Mouse (Mus musculus): ENCODE measurements around the gene Dusp7. TPM values are rescaled to one million over a fixed set of nuclear protein-coding genes. Genes with fewer than 3 reads are reported as not detected.

Dusp7 gene
- polyA plus RNA-seq, 1 experiment from 2014 or later = 11.3 TPM

DNA sequence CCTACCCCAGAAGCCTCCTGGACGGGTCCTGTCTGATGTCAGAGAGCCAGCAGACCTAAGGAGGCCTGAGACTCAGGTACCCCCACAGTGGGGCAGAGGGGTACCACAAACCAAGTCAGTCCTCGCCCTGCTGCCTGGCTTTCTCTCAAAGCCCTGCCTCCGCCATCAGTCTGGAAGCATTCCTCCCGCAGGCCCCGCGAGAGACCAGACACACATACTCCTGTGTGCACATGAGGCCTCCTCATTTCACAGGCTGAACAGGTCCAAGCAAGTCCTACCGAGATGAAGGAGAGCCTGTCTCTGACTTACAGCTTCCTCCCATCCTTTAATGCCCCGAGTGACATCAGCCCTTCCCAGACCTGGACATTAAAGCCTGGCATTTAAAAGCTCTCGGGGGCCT lies 10.3 kb downstream of the Dusp7 start:
- no peak for DNase-seq (ENCODE audit: low spot score)

DNA sequence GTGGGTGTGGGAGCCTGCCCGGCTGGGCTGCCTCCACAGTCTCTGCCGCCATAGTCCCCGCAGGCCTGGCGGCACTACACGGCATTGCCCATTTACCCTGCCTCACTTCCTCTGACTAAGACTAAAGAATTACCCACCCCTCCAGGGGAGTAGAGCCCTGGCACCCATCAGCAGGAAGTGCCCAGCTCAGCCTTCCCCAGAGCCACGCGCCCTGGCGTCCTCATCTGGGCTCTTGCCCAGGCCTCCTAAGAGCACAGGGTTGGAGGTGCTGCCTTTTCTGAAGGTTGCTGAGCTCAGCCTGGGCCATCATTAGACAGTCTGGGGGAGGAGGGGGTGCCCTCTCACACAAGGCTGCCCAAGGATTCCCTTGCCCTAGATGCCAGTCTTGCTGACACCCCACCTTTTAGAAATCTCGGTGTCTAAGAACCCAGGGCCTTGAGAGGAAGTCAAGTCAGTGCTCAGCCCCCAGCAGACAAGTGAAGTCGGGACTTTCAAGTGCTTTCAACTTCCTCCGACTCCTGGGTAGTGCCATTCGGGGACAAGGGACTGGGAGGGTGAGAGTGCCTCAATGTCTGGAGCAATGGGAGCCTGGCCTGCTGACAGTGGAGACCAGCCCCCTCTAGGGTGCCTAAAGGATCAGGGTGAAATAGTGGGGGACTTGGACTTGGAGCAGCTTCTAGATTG lies 17.9 kb downstream of the Dusp7 start:
- no peak for DNase-seq (ENCODE audit: low spot score)

DNA sequence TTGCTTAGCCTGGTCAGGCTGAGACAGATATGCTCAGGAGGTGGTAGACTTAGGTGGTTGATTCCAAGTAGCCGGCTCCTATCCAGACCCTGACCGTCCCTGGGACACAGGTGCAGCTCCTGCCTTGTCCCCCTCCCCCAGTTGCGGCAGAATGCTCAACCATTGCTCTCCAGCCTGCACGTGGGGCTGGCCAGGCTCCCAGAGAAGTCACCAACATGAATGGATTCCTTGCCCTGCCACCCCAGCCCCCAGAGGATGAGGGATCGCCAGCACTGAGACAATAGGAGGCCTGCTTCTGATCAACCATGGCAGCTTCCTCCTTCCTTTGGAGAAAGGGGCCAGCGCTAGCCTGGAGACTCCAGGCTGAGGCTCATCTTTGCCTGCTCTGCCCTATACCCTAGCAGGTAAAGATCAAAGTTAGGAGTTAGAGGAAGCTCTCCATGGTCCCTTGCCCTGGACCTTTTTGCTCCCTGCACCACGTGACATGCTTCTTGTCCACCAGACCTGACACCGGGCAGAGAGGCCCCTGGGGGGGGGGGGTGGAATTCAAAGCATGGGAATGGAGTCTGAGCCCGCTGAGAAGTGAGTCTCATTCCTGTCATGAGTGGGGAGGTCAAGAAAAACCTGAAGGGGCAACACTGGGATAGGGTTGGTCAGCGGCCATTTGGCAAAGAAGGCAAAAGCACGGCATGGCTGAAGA lies 24.5 kb downstream of the Dusp7 start:
- DNase-seq (ENCODE audit: low spot score) = no peak

DNA sequence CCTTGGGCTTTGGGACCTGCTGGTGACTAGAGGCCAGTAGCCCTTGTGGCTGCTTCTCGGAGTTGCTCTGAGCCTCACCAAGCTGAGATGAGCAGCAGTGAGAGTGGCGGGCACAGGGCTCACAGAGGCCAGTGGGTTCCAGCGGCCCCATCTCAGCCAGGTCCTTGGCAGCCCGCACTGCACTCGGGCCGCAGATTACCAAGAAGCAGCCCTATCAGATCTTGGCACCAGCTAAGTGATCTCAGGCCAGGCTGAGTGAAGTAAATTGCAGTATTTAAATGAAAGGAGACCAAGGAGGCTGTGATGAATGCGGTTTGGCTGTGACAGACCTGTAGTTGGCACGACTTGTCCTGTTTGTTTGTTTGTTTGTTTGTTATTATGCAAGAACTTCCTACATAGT lies 25.1 kb downstream of the Dusp7 start:
- no peak for DNase-seq (ENCODE audit: low spot score)

DNA sequence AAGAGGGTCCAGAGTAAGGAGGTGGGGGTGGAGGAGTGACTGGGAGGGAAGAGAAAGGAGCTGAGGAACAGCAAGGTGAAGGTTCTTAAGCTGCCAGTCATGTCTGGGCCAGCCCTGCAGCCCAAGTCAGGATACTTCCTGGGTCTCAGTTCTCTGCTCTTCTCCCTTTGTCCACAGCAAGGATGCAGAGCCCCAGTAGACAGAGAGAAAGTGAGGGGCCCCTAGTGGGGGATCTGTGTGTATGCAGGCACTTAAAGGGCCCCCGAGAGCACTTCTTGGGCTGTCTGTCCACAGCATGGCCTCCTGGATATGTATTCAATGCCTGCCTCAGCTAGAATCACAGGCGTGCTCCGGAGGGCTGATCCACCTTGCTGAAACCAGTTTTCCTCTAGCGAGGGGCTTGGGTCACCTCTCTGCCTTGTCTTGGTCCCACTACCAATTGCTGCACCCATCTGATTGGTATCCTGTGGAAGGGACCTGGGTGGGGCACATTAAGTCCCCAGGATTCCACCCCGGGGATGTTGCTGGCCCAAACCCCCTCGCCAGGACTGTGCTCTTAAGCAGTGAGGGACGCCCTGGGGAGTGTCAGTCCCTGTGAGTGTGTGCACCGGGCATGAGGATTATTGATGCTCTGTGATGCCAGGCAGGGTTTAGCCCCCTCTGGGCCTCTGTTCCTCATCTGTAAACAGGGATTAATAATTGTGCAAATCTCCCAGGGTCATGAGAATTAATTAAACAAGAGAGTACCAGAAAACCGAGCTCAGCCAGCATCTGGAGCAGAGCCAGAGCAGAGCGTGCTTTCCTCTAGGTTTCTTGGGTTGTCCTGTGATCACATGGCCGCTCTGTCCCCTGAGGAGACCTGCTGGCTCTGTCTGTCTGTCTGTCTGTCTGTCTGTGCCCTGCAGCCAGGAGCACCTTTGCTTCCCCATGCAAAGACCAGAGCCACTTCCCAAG lies 26.5 kb downstream of the Dusp7 start:
- DNase-seq (ENCODE audit: low spot score) = peak; percentile 73

DNA sequence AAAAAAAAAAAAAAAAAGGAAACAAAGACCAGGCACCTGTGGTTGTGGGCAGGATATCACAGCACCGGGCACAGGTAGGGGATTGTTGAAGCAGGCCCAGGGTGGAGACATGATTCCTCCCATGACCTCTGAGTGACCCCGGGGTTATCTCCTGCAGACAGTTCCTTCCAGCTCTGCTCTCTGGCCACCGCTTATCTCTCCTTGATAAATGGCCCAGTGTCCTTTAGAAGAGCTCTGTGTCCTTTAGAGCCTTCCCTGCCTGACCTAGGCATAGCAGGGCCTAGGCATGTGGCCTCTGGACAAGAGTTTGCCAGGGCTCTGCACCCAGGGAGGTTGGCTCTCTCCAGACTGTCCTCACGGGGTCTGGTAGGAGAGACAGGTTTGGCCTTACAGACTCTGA lies 29.3 kb downstream of the Dusp7 start:
- DNase-seq (ENCODE audit: low spot score) = no peak

DNA sequence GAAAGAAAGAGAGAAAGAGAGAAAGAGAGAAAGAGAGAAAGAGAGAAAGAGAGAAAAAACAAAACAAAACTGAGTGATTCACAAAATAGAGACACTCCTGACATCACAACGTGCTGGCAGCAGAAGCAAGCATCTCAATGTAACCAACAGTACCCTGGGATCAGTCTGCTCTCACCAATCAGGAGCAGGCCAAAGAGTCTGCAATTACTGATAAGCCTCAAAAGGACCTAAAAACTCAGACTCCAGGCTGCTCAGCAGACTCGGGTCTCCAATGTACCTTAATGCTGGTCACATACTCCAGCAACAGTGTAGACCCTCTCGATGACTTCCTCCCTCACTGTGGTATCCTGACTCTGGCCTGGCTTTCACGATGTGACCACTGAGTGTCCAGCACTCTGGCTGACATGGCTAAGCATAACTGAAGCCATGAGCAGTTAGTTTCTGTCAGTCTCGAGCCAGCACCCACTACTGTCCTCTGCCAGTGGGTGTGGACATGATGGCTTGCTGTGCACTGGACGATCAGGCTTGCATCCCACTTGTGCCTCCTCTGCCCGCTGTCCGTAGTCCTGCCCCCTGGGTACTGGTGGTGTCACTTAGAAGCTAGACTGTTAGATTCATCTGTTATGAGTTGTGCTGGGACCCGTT lies 30.4 kb downstream of the Dusp7 start:
- DNase-seq (ENCODE audit: low spot score) = no peak

DNA sequence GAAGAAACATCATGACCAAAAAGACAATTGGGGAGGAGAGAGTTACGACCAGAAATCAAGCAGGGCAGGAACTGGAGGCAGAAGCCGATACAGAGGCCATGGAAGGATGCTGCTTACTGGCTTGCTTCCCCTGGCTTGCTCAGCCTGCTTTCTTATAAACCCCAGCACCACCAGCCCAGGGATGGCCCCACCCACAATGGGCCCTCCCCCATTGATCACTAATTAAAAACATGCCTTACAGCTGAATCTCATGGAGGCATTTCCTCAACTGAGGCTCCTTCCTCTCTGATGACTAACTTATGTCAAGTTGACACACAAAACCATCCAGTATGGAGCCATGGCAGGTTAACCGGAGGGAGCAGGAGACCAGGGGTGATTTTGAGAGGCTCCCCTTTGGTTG lies 31.4 kb downstream of the Dusp7 start:
- no peak for DNase-seq (ENCODE audit: low spot score)

DNA sequence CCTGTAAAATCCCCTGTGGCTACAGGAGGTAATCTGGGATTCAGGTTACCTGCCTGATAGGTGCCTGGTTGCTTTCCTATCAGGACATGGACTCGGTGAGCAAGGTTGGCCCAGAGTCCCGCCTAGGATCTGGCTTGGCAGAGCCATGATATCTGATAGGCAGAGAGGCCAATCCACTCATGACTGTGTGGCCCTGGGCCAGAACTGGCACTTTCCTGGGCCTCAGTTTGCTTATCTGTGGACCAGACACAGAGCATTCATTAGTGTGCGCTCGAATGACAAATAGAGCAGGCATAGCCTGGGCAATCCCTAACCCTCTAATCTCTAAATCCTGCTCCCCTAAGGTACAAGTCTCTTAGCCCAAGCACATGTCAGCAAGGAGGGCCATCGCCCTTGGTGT lies 33.7 kb downstream of the Dusp7 start:
- DNase-seq (ENCODE audit: low spot score) = no peak

DNA sequence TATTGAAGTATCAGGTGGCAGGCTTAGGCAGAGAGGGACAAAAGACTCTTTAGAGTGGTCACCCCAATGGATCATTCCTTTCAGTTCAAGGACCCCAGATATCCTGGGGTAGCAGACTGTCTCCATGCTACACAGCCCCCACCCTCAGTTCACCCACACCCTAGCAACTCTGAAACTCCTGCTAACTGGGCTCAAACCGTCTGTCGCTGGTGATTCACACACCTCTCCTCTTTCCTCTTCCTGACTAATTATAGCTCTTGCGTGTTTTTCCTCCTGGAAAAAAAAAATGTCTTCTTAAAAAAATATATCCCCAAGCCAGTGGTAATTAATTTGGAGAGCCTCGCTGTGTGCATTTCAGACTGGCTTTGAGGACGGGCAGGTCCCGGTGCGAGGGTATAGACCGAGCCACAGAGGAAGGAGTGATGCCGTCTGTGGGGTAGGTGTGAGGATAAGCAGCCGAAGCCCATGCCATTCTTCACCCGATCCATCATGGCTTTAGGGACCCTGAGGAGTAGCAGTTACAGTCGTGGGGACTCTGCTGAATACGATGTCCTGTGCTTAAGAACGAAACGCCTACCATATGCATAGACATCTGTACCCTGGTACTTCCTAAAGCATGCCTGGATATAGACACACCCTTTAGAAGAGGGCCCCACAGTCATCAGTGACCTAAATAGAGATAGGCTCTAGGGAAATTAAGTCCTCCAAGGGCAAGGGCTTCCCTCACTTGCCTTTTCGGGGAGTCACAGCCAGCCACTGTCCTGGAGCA lies 34.4 kb downstream of the Dusp7 start:
- no peak for DNase-seq (ENCODE audit: low spot score)

DNA sequence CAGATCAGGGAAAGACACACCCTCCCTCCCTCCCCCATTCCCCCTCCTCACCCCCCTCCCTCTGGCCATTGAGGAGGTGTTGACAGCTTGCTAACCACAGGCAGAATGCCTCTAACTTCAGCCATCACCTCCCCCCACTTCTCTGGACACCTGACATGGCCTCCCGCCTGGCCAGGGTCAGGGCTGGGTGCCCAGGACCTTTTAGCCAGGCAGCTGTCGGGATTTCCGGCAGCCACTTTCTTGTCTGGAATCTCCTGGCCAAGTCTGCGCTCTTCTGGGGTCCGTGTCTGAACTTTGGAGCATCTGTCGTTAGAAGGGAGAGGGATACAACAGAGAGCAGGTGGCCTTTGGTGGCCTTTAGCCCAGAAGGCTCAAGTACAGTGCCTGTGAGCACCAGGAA lies 36.8 kb downstream of the Dusp7 start:
- DNase-seq (ENCODE audit: low spot score) = no peak

DNA sequence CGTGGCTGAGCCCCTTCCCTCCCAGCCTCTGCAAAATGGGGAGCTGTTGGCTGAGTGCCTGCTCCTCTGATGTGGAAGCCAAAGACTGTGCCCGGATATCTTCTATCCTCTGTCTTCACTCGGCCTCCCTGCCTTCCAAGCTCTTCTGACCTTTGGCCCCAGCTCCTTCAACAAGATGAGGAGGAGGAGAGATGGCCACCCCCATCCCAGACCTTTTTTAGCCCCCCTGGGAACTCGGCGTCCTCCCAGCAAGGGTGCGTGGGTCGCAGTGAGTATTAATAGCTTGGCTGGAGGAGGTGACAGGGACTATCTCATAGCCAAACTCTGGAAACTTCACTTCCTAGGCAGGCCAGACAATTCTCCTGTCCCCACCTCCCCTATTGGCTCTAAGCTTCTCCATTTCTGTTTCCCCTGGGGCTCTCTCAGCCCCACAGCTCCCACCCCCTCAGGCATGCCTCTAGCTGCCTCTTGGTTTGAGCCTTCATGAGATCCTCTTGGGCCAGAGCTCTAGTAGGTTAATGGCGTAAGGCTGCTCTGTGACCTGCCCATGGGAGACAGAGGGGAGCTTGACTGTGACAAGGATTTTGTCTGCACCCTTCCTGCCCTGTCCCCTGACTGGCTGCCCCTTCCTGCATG lies 38.1 kb downstream of the Dusp7 start:
- no peak for DNase-seq (ENCODE audit: low spot score)

DNA sequence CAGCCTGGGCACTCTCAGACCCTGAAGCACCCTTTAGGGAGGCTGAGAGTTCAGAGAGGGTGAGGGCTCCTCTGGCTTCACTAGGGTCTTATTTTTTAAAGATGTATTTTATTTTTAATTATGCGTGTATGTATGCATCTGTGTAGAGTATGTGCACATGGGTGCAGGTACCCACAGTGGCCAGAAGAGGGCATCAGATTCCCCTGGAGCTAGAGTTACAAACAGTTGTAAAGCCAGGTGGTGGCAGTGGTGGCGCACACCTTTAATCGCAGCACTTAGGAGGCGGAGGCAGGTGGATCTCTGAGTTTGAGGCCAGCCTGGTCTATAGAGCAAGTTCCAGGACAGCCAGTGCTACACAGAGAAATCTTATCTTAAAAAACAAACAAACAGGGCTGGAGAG lies 40.7 kb downstream of the Dusp7 start:
- DNase-seq (ENCODE audit: low spot score) = no peak

DNA sequence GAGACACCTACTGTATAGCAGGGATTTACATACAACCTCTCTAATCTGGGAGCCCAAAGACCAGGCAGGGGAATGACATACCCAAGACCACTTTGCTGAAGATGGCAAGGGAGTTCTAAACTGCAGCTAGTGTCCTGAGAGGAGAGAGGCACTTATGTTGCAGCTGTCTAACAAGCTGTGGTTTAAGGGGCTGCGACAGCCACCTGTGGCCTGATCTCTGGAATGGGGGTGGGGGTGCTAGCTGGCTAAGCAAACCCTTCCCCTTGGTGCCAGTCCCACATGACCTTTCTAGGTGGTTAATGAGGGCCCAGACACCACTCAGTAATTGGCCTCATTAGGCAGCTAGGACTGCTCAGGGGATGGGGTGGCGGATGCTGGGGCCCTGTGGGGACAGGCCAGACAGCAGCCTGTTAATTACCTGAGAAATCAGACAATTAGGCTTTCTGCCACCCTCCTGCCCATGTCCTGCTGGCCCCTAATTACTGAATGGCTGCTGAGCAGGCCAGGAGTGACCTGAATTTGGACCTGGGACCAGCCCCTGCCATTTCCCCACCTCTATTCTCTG lies 41.7 kb downstream of the Dusp7 start:
- no peak for DNase-seq (ENCODE audit: low spot score)

DNA sequence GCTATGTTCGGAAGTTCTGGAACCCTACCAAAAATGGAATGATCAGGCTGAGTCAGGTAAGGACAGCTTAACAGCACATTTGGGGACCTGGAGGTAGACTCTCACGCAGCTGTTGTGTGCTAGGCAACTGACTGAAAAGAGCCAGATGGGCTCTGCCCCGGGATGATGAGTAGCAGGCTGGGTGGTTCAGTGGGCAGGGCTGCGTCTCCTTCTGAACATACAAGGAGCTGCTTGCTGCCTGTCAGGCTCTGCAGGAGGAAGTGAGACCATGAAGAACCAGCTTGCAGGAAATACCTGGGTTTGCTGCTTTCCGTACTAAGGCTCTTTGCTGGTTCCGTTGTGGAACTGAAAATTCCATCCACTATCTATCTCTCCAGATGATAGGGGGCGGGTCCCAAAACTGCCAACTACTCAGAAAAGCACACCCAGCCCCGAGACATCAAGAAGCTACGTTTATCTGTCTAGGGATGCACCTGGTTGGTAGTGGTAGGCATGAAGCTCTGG lies 42.7 kb downstream of the Dusp7 start:
- DNase-seq (ENCODE audit: low spot score) = no peak

DNA sequence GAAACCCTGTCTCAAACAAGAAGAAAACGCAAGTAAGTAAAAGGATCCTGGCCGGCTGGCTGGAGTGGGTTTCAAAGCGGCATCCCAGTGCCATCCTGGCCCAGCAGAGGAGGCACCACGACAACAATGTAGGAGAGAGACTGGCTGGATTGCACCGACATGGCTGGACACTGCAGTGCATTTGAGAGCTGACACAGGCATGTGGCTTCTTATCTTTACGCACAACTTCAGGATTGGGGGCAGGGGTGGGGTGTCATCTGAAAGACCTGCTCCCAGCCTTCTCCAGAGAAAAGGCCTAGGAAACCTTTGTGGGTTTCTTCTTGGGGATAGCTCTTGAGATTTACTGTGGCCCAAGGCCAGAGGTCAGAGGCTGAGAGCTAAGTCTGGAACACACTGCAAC lies 43.3 kb downstream of the Dusp7 start:
- DNase-seq (ENCODE audit: low spot score) = no peak

DNA sequence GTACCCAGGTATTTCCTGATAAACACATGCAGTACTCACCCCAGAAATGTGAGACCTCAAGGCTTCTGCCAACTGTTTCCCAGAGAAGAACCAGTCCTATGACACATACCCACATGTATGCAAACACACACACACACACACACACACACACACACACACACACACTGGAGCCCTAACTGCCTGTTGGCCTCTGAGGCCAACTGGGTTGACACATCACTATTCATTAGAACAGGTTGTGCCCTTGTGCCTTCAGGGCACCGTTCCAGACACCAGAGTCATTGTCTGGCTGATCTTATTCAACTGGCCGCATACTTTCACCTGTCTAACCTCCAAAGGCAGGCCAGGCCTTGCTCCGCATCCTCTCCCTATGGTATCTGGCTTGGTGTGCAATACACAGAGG lies 43.8 kb downstream of the Dusp7 start:
- DNase-seq (ENCODE audit: low spot score) = no peak

DNA sequence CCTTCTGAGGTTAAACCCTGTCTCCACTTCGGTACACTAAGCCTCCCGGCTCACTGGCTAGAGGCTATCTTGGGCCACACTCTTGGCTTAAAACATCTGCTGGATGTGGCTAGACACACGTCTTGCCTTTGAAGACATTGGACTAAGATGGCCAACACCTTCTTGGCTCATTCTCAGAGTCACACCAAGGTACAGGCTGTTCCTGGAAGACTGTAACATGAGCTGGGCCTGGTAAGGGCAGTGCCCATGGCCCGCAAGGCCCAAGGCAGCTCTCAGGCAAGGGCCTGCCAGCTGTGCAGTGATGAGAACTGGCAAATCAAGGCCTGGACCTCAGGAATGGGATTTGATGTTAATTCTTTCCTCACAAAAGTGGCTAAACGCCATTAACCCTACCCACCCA lies 45.2 kb downstream of the Dusp7 start:
- no peak for DNase-seq (ENCODE audit: low spot score)

DNA sequence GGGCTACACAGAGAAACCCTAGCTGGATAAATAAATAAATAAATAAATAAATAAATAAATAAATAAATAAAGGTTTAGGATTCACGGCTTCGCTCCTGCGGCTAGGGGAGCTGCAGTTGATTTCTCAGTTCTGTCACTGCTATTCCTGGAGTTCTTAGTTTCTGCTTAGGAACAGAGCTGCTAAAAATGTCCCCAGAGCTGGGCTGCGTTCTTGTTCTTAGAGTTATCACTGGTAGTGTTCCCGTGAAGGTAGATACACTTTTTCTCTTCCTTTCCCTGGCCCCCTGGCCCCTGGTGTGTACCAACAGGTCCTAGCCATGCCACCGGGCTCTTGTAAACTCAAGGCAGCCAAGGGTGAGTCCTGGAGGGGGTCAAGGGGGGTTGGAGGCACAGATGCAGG lies 48.4 kb downstream of the Dusp7 start:
- no peak for DNase-seq (ENCODE audit: low spot score)
